Mouse (Mus musculus): ENCODE results near the gene Fgf23.

Gene Fgf23

GRCm38 (mm10) chr6:127122221-127122806 lies 49.6 kb downstream of the Fgf23 start:
- DNase-seq = no peak

- DNase-seq = no peak
Observed at GRCm38 (mm10) chr6:127122996-127123395, 50.3 kb downstream of the Fgf23 start.

- no peak for DNase-seq
Observed at GRCm38 (mm10) chr6:127123506-127123905, 50.8 kb downstream of the Fgf23 start.

DNA sequence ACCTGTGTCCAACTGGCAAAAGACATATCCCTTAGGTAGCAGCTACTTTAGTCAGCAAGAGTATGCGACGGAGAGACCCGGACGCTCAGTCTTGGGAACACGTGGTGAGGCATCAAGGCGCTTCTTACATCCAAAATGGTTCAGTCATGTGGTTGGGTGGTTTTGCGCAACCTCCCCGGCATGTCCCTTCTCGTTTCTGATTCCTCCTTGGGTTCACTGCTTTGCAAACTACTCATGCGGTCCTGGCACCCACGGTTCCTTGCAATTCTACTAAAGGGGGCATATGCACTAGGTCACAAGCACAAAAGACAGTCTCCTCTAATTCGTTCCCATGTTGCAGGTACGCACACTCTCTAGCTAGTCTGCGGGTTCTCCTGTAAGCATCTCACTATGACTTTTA lies 57.0 kb downstream of the Fgf23 start:
- no peak for DNase-seq

- DNase-seq = no peak
Observed at GRCm38 (mm10) chr6:127130377-127130776, 57.7 kb downstream of the Fgf23 start.

Data from kidney, postnatal 14 days (tissue).